ENCODE assay signal across 8 mouse cellular contexts in genomic region chr11:97766154-97766881, GRCm38 (mm10). TPM values are rescaled to one million over a fixed set of nuclear protein-coding genes. Genes with fewer than 3 reads are reported as not detected.
DNase-seq lines count a peak whose midpoint lies in the region; ATAC-seq lines count a peak whose summit lies in the region.

Gene Cwc25, minus strand, starts transcription at chr11:97766556.

- ATAC-seq in hindbrain, embryonic 12.5 days (ENCODE audit: low FRiP score), result peak; percentile 93

- no peaks in the 10 kb centered on the region for H3K9me3 ChIP-seq in hindbrain, embryonic 12.5 days (replicated peaks)

- H3K4me3 ChIP-seq in hindbrain, embryonic 12.5 days, result peak within 1 kb of the TSS; percentile 94

- no peaks in the 10 kb centered on the region for H3K27me3 ChIP-seq in hindbrain, embryonic 12.5 days

- 1% methylated on average over 38 of the region's 38 CpGs for WGBS in hindbrain, embryonic 12.5 days

- DNase-seq in NIH3T3 (ENCODE audit: low read depth), result peak; percentile 98
- peak; percentile 97 to 98 for DNase-seq in cerebellum, postnatal 10 days
- peak; percentile 94 to 96 for DNase-seq in frontal cortex, postnatal 10 days (ENCODE audit: low spot score in 2 of 2)
- DNase-seq in layer of hippocampus, postnatal 14 days (ENCODE audit: low spot score in 2 of 2), result peak; percentile 95 to 97
- peak; percentile 95 for DNase-seq in lung, postnatal 14 days
- DNase-seq in retina, adult 2 months (ENCODE audit: low read depth, low spot score), result peak; percentile 94
- peak; percentile 90 to 93 for DNase-seq in thymus, postnatal 36 days

- H3K36me3 ChIP-seq in hindbrain, embryonic 12.5 days, result peaks cover 30% of the 10 kb centered on the region

- peak within 1 kb of the TSS; percentile 77 for H3K4me2 ChIP-seq in hindbrain, embryonic 12.5 days (replicated peaks)

- H3K27ac ChIP-seq in hindbrain, embryonic 12.5 days, result peak within 1 kb of the TSS; percentile 84

- H3K9ac ChIP-seq in hindbrain, embryonic 12.5 days, result peak within 1 kb of the TSS; percentile 96

- peaks cover 19% of the 10 kb centered on the region for H3K4me1 ChIP-seq in hindbrain, embryonic 12.5 days

RNA-seq across cellular contexts. Expression of gene Cwc25, which starts in this region (rescaled TPM):
- 22.0 and 25.4 TPM in 2 replicates for polyA plus RNA-seq in hindbrain, embryonic 12.5 days (2016; fragmentation: Nextera tagmentation; extraction: Ambion mirVana)
- 10 to 100 TPM; 21.3 to 21.4 TPM for total RNA-seq in layer of hippocampus, postnatal 14 days (2021)

Comparison
In these comparisons a context has a peak if more than half of its experiments do, and no peak if none do; other contexts are left out.
1. Peak in every context shown above with its lines: DNase-seq, ATAC-seq, H3K4me3 ChIP-seq and H3K27ac ChIP-seq.